Mouse (Mus musculus) CH12.LX (cell line): ENCODE measurements around the gene Pla2g7. TPM values are rescaled to one million over a fixed set of nuclear protein-coding genes. Genes with fewer than 3 reads are reported as not detected.
"Not testable (repeated sequence)": the region's sequence is repeated elsewhere in the genome, so short reads cannot be mapped to it uniquely, and the experiment has no call there.

Experiments used
- DNase-seq: peaks from one replicate; pipeline ENCODE4 v3.0.0-alpha.2; 2013; ENCODE audit errors: extremely low read depth
- H3K27ac ChIP-seq: 2 replicates; pipeline ENCODE4 v1.5.1; 2012; ENCODE audit warnings: low read depth, mild to moderate bottlenecking, control low read depth, moderate library complexity; ENCODE audit not compliant: insufficient read depth
- H3K27me3 ChIP-seq: replicated peaks from 2 replicates; pipeline ENCODE3; 2012; ENCODE audit warnings: inconsistent platforms
- H3K36me3 ChIP-seq, 2 experiments: replicated peaks in 1 of 2; 2 replicates each; pipeline versions ENCODE3 to v1.6.1; 2012; ENCODE audit warnings: inconsistent platforms in 1 of 2, low read length in 1 of 2, mild to moderate bottlenecking in 1 of 2, mixed read lengths in 1 of 2, moderate library complexity in 1 of 2; ENCODE audit not compliant: control insufficient read depth in 1 of 2, insufficient read depth in 1 of 2
- H3K4me1 ChIP-seq, 2 experiments: 2 replicates each; pipeline ENCODE4 v1.6.1; 2012; ENCODE audit warnings: inconsistent platforms in 1 of 2, moderate library complexity in 1 of 2; ENCODE audit not compliant: insufficient read depth in 2 of 2, control insufficient read depth in 1 of 2
- H3K4me2 ChIP-seq: 2 replicates; pipeline ENCODE4 v1.6.1; 2012; ENCODE audit warnings: low read depth, mild to moderate bottlenecking, control low read depth; ENCODE audit not compliant: poor library complexity, insufficient read depth, severe bottlenecking
- H3K4me3 ChIP-seq, 3 experiments: fragments of 150-350 bp in 1 of 3; sonication (generic) in 1 of 3; replicated peaks in 1 of 3; 2 replicates each; pipeline versions ENCODE3 to v1.5.1; 2011 to 2012; ENCODE audit warnings: low read depth in 2 of 3, low read length in 2 of 3, mild to moderate bottlenecking in 2 of 3, moderate library complexity in 2 of 3, control low read depth in 1 of 3, improper control_type of control experiment in 1 of 3, inconsistent platforms in 1 of 3, mixed read lengths in 1 of 3; ENCODE audit not compliant: poor library complexity in 1 of 3
- H3K79me2 ChIP-seq: replicated peaks from 2 replicates; pipeline ENCODE4 v1.6.1; 2012; ENCODE audit warnings: mild to moderate bottlenecking, moderate library complexity; ENCODE audit not compliant: control insufficient read depth, poor library complexity, insufficient read depth, severe bottlenecking; ENCODE audit errors: extremely low read depth
- H3K9ac ChIP-seq: 2 replicates; pipeline ENCODE4 v1.6.1; 2012; ENCODE audit warnings: low read depth, mild to moderate bottlenecking, control low read depth, moderate library complexity; ENCODE audit not compliant: insufficient read depth
- H3K9me3 ChIP-seq: replicated peaks from 2 replicates; pipeline ENCODE3; 2012; ENCODE audit warnings: low read length, inconsistent platforms, mixed read lengths
- CTCF ChIP-seq, 2 experiments: IDR thresholded peaks in 1 of 2; conservative IDR thresholded peaks in 1 of 2; 2 replicates each; pipeline ENCODE4 v1.5.1; 2011 to 2012; ENCODE audit warnings: low read depth in 2 of 2, low read length in 2 of 2, improper control_type of control experiment in 1 of 2, inconsistent platforms in 1 of 2, mild to moderate bottlenecking in 1 of 2, moderate library complexity in 1 of 2
- ELF1 ChIP-seq: IDR thresholded peaks from 2 replicates; pipeline ENCODE4 v1.6.1; 2014; ENCODE audit warnings: low read depth, mild to moderate bottlenecking, inconsistent platforms, low read length, improper control_type of control experiment
- EP300 ChIP-seq: IDR thresholded peaks from 2 replicates; pipeline ENCODE4 v1.6.1; 2011; ENCODE audit warnings: low read length, improper control_type of control experiment
- ETS1 ChIP-seq: conservative IDR thresholded peaks from 2 replicates; pipeline ENCODE4 v1.6.1; 2012; ENCODE audit warnings: low read depth, mild to moderate bottlenecking, inconsistent platforms, low read length, improper control_type of control experiment, moderate library complexity
- HCFC1 ChIP-seq: IDR thresholded peaks from 2 replicates; pipeline ENCODE4 v1.6.1; 2012; ENCODE audit warnings: low read depth, mild to moderate bottlenecking, inconsistent platforms, low read length, improper control_type of control experiment
- JUND ChIP-seq: conservative IDR thresholded peaks from 2 replicates; pipeline ENCODE4 v1.6.1; 2011; ENCODE audit warnings: low read depth, low read length, improper control_type of control experiment
- MAZ ChIP-seq: IDR thresholded peaks from 2 replicates; pipeline ENCODE4 v1.6.1; 2012; ENCODE audit warnings: low read depth, mild to moderate bottlenecking, inconsistent platforms, low read length, improper control_type of control experiment, moderate library complexity
- MXI1 ChIP-seq: IDR thresholded peaks from 2 replicates; pipeline ENCODE4 v1.6.1; 2011; ENCODE audit warnings: mild to moderate bottlenecking, low read depth, low read length, improper control_type of control experiment
- NELFE ChIP-seq: IDR thresholded peaks from 2 replicates; pipeline ENCODE4 v1.6.1; 2011; ENCODE audit warnings: low read depth, low read length, improper control_type of control experiment
- POLR2A ChIP-seq: IDR thresholded peaks from 2 replicates; pipeline ENCODE4 v1.6.1; 2011; ENCODE audit warnings: low read depth, mild to moderate bottlenecking, improper control_type of control experiment, low read length
- POLR2AphosphoS2 ChIP-seq: IDR thresholded peaks from 2 replicates; pipeline ENCODE4 v1.6.1; 2011; ENCODE audit warnings: low read depth, low read length, improper control_type of control experiment
- RAD21 ChIP-seq: IDR thresholded peaks from 2 replicates; pipeline ENCODE4 v1.6.1; 2011; ENCODE audit warnings: low read depth, mild to moderate bottlenecking, low read length, improper control_type of control experiment, moderate library complexity
- SIN3A ChIP-seq: IDR thresholded peaks from 2 replicates; pipeline ENCODE4 v1.6.1; 2012; ENCODE audit warnings: low read length, improper control_type of control experiment, inconsistent platforms
- TBP ChIP-seq: conservative IDR thresholded peaks from 2 replicates; pipeline ENCODE4 v1.6.1; 2011; ENCODE audit warnings: low read depth, low read length, improper control_type of control experiment
- TCF12 ChIP-seq: IDR thresholded peaks from 2 replicates; pipeline ENCODE4 v1.6.1; 2014; ENCODE audit warnings: low read depth, mild to moderate bottlenecking, inconsistent platforms, low read length, improper control_type of control experiment
- UBTF ChIP-seq: IDR thresholded peaks from 2 replicates; pipeline ENCODE4 v1.6.1; 2012; ENCODE audit warnings: low read depth, mild to moderate bottlenecking, inconsistent platforms, low read length, improper control_type of control experiment, moderate library complexity
- USF1 ChIP-seq: IDR thresholded peaks from 2 replicates; pipeline ENCODE4 v1.6.1; 2014; ENCODE audit warnings: low read depth, mild to moderate bottlenecking, inconsistent platforms, low read length, improper control_type of control experiment
- ZNF384 ChIP-seq: IDR thresholded peaks from 2 replicates; pipeline ENCODE4 v1.6.1; 2012; ENCODE audit warnings: low read depth, low read length, improper control_type of control experiment, inconsistent platforms
- dilution Hi-C: fragments of 300-500 bp; cut with MboI; formaldehyde crosslinking; loops from 2 replicates; pipeline ENCODE4 v1.14.3; 2020; ENCODE audit warnings: low sequenced_read_pairs; ENCODE audit not compliant: extremely low pct_unique_long_range_greater_than_20kb, extremely low pct_ligation_motif_present
- in situ Hi-C: fragments of 300-500 bp; cut with MboI; formaldehyde crosslinking; loops from 3 replicates; pipeline ENCODE4 v1.14.3; 2019; ENCODE audit warnings: low sequenced_read_pairs, low pct_ligation_motif_present, low pct_unique_long_range_greater_than_20kb, mixed read lengths
- polyA plus RNA-seq: library from polyadenylated mRNA; unstranded; fragments of >175 nt; gene quantifications from 2 replicates; pipeline ENCODE4 v1.2.1, GENCODE M21; 2012; ENCODE audit warnings: low read depth; ENCODE audit not compliant: insufficient read length
- total RNA-seq, 2 experiments: library from RNA; depleted of rRNA; stranded (reverse); fragments of 300-350 nt in 1 of 2; fragments of >200 nt in 1 of 2; gene quantifications; 2 replicates each; pipeline ENCODE4 v1.2.3; 2012 to 2014

Pla2g7 gene
- total and polyA plus RNA-seq, 3 experiments = 0.27 TPM; not detected in 2

DNA sequence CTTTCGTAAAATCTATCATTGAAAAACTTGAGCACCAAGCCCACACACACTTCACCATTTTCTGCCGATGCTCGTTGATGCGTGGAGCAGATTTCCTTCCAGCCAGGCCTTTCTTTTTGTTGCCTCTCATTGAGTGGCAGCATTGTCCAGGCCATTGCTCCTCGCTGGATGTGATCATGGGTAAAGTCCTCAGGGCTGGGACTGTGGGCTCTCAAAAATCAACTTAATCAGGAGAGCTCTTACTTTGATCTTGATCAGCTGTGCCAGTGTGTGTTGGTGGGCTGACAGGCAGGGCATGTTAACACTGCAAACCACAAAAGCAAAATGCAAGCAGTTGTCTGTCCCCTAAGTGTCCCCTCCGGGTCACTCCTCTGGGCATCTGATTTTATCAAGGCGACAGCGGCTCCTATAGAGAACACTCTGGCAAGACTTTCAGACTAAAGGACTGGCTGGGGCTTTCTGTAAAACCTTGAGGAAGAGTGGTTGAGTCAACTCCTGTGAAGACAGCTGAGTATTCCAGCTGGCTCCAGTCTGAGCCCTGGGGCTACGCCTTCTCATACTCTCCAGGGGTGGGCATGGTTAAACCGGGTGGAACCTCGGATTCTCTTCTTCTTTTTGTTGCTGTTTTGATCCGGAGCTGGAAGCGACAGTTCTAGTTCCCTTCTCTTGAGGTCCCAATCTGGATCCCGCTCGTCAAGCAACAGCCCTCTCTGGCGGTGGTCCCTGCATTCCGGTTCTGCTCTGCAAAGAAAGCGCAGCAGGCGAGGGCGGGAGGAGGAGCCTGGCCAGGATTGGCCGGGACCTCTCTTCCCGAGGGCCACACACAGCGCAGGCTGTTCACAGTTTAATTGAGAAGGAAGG lies 33.3 kb upstream of the Pla2g7 start:
- Histone ChIP-seq H3K9ac (no peak overlapping the region), H3K9me3 (peaks cover 46% of the 10 kb centered on the region), H3K27me3 (no peaks in the 10 kb centered on the region), H3K79me2 (no peaks in the 10 kb centered on the region), H3K4me2 (no peak overlapping the region), H3K36me3 (no peaks in the 10 kb centered on the region), H3K27ac (no peak overlapping the region), H3K4me1 (no peaks in the 10 kb centered on the region), H3K4me3 (no peak overlapping the region)
- no peak for DNase-seq
- in situ Hi-C loops (no loop called here), dilution Hi-C loops (no loop called here)
- TF ChIP-seq USF1 = no peak
- TF ChIP-seq POLR2A = no peak

DNA sequence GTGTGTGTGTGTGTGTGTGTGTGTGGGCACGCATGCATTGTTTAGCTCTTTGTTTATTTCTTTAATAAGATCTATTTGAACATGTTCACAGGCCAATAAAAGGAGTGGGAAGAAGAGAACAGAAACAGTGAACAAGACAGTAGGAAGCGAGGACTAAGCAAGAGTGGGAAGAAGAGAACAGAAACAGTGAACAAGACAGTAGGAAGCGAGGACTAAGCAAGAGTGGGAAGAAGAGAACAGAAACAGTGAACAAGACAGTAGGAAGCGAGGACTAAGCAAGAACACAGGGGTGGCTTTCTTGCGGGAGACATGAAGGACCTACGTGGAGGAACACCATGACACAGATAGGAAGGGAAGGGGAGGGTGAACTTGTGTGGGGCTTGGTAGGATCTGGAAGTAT lies 31.1 kb upstream of the Pla2g7 start:
- H3K9ac ChIP-seq, H3K4me1 ChIP-seq, dilution Hi-C loops, DNase-seq, H3K36me3 ChIP-seq, H3K4me2 ChIP-seq, H3K79me2 ChIP-seq, H3K27ac ChIP-seq, H3K27me3 ChIP-seq, in situ Hi-C loops, H3K4me3 ChIP-seq: not testable (repeated sequence)
- H3K9me3 ChIP-seq = peaks cover 38% of the 10 kb centered on the region

DNA sequence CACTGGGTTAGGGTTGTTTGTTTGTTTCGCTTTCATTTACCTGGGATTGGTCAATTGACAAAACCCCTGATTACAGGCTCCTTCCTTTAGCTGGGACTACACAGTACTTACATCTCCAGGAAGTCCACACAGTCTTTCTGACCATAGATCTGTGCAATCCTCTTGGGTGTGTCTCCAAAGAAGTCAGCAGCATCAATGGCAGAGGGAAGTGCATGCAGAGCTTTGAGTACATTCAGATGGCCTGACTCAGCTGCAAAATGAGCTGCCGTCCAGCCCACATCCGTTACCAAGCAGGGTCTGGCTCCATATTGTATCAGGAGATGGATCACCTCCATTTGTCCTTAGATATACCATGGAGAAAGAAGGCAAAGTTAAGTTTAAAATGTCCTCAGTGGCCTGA lies 29.1 kb upstream of the Pla2g7 start:
- H3K9ac ChIP-seq = no peak overlapping the region
- in situ Hi-C loops = no loop called here
- H3K4me1 ChIP-seq = no peaks in the 10 kb centered on the region
- TF ChIP-seq HCFC1 = no peak
- dilution Hi-C loops = no loop called here
- no peaks in the 10 kb centered on the region for H3K79me2 ChIP-seq
- no peaks in the 10 kb centered on the region for H3K36me3 ChIP-seq
- peaks cover 29% of the 10 kb centered on the region for H3K9me3 ChIP-seq
- DNase-seq = no peak
- no peaks in the 10 kb centered on the region for H3K27me3 ChIP-seq
- no peak overlapping the region for H3K27ac ChIP-seq
- no peak overlapping the region for H3K4me3 ChIP-seq
- H3K4me2 ChIP-seq = no peak overlapping the region

DNA sequence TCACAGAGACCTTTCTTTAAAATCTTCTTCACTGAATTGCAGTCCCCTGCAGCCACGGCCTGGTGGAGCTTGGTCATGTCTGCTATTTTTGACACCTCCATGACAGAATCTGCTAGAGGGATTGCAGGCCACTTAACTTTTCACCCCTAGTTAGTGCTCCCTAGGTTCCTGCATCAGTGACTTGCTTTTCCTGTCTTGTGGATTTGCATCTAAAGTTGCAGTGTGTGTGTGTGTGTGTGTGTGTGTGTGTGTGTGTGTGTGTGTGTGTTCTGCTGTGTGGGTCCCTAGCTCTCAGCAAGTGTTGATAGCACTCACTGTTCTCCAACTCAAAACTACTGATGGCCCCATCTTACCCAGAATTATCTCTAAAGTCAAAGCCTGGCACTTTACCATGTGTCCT lies 24.4 kb upstream of the Pla2g7 start, which contains the start of gene Ankrd66:
TSS of gene Ankrd66 (minus strand) at position 101 of the 400 bp plus-strand sequence.
- dilution Hi-C loops (no loop called here), in situ Hi-C loops (no loop called here)
- Histone ChIP-seq H3K36me3 (no peaks in the 10 kb centered on the region), H3K9ac (no peak within 1 kb of the TSS), H3K4me3 (no peak within 1 kb of the TSS), H3K79me2 (no peaks in the 10 kb centered on the region), H3K27me3 (no peaks in the 10 kb centered on the region), H3K9me3 (peaks cover 23% of the 10 kb centered on the region), H3K27ac (no peak within 1 kb of the TSS), H3K4me1 (no peaks in the 10 kb centered on the region), H3K4me2 (no peak within 1 kb of the TSS)
- no peak for DNase-seq
- TF ChIP-seq ETS1 (no peak), ZNF384 (no peak), RAD21 (no peak), MXI1 (no peak), TBP (no peak), POLR2AphosphoS2 (no peak), CTCF (conservative IDR thresholded peaks at IDR 0.05 in 1 of 2, IDR thresholded peaks at IDR 0.05 in 1 of 2; ENCODE audit: low read depth in 2 of 2, low read length in 2 of 2) (no peak), MAZ (no peak), HCFC1 (no peak), ELF1 (no peak), NELFE (no peak), SIN3A (no peak), EP300 (no peak), TCF12 (no peak), JUND (no peak), UBTF (no peak)
